Mouse (Mus musculus): Measurements from ENCODE around the gene Entpd5.
A peak's percentile ranks its signal among the peaks of the same experiment; 100 is the strongest.

Gene Entpd5

DNA sequence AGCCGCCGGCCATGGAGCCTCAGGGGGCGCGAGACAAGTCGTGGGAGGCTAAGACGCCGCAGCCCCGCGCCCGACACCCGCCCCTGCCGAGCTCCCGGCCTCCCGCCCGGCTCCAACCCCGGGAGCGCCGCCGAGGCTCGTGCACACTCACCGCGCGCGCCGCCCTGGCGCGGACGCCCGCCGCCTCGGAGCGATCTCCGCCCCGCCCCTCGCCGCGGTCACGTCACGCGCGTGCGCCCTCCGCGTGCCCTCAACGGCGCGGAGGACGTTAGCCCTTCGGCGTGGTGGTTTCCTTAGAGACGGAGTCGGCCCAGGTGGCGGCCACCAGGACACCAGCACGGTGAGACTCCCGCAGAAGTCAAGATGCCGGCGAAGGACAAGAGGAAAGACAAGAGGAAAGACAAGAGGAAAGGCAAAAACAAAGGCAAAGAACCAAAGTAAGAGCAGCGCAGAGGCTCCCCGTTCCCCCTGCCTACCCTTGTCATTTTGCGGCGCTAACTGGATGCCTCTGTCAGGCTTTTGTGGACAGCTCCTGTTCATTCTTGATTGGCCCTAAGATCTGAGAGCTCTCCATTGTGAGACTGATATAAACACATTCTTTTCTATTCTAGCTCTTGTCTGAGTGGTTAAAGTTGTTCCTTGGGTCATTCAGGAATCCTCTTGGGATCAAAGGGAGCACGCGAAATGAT is at the start of gene Entpd5, which contains the start of gene Bbof1:
Entpd5 (minus strand) TSS at position 211 of the 689 bp plus-strand sequence.
Bbof1 (plus strand) TSS at position 253 of the 689 bp plus-strand sequence.
- DNase-seq (ENCODE audit: extremely low read depth, low read depth), result peak; percentile 32

DNA sequence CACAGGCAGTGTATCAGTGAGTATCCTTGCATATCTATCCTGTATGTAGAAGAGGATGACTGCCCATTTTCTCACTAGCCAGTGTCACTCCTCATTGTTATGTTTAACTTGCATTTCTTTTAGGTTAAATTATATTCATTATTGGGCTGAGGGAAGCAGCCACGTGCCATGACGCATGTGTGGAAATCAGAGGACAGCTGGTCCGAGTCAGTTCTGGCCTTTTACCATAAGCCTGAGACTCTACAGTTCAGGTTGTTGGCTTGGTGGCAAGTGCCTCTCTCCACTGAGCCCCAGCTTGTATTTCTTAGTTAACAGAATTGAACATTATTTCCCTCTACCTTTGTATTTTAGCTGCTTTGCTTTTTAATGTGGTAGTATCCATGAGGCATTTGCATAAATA is 48.1 kb upstream of the Entpd5 start:
- no peak for DNase-seq (ENCODE audit: extremely low read depth, low read depth)

DNA sequence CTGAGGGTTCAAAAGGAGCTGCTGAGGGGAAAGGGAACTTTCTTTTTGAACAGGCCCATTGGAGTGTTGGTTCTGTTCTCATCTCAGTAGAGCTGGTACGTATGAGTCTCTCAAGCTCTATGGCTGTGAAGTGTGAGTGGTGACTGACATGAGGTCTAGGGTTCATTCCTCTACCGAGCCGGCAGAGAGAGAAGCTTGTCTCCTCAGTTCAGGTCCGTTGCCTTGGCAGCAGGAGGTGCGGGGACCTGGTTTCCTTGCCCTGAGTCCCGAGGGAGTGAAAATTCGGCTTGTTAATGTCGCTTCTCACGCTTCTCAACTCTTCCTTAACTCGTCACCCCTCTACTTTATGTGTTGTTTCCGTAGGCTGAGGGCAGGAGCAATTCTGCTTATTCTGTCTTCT is 43.0 kb upstream of the Entpd5 start:
- DNase-seq (ENCODE audit: extremely low read depth, low read depth), result peak; percentile 22

DNA sequence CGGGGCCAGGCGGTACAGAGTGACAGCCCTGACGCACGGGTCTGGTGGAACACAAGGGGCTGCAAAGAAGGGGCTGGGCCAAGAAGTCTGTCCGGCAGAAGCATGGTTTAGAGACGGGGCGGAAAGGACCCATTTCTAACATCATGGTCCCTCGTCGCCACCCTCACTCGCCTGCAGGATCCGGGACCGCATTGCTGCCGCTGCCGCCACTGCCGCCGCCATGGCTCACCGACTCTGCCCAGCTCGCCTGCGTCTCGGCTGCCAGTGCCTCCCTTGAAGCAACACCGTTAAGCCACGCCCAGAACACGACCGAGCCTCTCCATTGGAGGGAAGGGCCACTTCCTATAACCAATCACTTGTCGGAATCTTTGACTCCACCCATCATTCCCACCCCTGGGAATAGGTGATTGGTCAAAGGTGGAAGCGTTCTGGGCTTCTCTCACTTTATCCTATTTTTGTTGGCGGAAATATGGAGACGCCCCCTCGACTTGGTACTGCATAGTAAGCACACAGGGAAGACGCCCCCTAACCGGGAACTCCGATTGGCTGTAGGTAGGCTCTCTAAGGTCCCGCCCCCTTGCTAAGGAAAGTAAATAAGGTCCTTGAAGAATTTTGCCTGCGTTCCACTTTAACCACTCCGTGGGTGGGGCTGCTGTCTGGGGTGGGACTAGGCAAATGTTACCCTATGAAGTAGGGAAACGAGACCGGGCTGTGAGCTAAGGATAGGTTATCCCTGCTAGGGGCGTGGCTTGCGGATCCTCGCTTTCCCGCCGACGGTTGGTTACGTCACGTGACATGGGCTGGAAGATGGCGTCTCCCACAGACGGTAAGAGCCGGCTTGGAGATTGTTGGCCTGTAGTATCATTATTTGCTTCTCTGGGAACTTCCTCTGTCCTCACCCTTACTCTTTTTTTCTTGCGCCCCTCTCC is 42.2 kb upstream of the Entpd5 start, which contains the start of the genes Aldh6a1 and Lin52:
Aldh6a1 (minus strand) TSS at position 287 of the 929 bp plus-strand sequence.
Lin52 (plus strand) TSS at position 705 of the 929 bp plus-strand sequence.
- DNase-seq (ENCODE audit: extremely low read depth, low read depth), result peak; percentile 100

DNA sequence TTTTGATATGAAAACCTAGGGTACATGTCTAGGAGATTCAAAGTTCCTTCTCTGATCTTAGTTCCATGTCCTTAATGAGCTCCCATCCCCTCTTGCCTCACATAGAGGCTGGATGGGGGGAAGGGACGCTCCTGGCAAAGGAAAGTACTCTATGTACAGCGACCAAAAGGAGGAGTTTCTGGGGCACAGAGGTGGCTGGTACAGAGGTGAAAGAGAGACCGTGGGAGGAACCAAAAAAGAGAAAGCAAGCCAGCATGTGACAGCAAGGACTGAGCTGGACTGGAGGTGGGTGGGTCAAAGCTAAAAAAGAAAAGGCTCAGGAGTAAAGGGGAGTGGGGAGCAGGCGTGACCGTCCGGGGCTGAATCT is 41.5 kb upstream of the Entpd5 start:
- peak; percentile 37 for DNase-seq (ENCODE audit: extremely low read depth, low read depth)

DNA sequence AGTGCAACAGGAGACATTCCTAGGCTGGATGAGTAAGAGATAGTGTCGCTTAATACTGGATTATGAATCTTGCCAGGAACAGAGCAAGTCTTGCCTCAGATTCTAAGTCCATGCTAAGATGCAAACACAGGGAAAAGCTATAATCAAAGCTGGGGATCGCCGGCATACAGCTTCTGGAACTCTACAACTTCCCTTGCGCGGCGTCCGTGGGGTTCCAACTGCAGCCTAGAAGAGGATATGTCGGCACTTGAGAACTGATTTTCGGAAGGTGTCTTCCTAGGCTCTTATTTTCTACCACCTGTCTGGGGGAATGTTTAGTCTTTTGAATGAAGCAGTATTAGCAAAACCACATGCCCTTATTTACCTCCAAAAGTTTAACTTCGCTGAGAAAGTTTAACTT is 41.1 kb upstream of the Entpd5 start:
- DNase-seq (ENCODE audit: extremely low read depth, low read depth), result no peak

DNA sequence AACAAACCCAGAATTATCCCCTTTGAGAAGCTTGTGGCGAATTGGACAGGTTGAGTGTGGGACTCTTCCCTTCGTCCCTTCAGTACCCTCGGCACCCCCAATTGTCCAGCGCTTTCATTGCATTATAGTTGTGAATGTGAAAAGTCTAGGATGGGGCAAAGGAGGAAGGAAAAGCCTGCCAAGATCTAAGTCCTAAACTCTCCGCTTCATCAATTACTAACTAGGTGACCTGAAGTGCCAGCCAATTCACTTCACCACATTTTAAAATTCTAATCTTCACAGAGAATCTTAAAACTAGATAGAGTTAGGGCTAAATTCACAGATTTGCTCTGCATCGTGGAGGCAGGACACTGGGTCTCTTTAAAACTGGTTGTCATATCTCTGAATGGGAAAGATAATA is 39.4 kb upstream of the Entpd5 start:
- DNase-seq (ENCODE audit: extremely low read depth, low read depth), result no peak

DNA sequence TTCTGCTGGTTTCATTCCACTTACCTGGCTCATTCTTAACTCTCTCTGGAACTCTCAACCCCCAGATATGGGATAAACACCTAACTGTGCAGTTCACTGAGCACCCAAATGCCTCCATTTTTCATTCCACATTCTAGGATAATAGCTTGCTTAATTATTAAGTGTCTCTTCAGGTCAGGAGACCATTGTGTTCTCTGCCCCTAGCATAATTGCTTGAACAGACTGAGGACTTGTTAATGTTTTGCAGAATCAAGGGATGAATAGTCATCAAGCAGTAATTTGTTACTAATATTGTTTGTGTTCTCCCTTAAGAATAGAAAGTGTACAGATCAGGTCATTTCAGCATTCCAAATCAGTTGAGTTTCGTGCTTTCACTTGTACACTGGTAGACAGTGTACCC is 38.6 kb upstream of the Entpd5 start:
- DNase-seq (ENCODE audit: extremely low read depth, low read depth), result no peak

DNA sequence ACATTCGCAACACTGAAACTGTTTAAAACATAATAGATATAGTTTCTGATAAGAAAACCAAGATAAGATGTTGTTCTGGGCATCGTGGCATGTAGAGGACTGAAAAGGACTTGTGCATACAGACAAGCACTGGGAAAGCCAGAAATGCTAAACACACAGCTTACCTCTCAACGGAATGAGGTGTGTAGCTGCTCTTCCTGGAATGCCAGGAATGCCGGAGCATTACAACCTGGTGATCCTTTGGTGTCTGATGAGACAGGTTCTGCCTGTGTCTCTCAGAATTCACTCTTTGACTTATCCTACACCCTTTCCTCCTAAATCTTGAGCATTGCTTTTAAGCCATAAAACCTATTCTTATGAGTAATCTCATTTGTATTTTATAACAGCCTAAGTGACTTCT is 33.7 kb upstream of the Entpd5 start:
- no peak for DNase-seq (ENCODE audit: extremely low read depth, low read depth)

DNA sequence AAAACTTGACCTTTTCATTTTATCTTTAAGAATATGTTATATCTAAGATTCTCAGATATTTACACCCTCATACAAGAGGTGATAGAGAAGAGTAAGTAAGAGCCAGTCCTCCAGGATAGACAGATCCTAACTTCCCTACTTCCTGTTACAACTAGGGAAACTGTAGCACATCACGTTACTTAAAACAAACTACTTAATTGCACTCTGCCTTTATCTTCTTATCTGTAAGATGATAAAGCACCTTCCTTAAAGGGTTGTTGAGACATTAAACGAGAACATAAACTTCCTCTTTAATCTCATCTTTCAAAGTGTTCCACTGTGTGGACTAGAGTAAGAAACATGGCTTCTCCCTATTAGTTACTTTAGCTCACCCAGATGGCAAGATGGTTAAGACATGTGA is 29.9 kb upstream of the Entpd5 start:
- no peak for DNase-seq (ENCODE audit: extremely low read depth, low read depth)

DNA sequence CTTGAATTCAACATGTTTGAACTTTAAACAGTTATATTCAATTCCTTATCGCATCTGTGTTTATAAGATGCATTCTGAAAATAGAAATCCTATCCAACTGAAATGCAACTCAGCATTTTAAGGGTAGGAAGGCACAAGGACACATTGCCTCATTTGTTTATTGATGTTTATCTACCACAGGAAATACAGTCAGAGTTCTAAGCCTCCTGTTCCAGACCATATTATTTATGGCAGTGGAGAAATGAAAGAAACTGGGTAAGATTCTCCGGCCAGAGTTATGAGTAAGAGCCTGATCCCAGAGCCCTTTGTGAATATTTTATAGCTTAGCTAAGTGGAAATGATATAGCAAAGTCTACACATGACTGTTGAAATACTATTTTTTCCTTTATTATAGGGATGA is 21.0 kb upstream of the Entpd5 start:
- no peak for DNase-seq (ENCODE audit: extremely low read depth, low read depth)

DNA sequence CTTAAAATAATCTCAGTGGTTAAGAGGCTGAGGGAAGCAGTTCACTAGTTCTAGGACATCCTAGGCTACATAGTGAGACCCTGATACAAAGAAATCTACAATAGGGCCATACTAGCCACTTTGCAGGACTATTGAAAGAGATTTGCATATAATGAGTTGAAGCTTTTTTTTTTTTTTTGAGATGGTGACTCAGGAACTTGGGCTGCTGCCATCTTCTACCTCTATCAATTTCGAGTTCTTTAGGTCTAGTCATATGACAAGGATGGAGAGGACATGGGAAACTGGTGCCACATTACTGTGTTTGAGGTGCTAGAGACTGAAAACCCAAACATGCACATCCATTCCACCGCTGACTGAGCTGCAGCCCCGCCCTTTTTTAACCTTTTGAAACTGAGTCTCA is 15.2 kb upstream of the Entpd5 start:
- no peak for DNase-seq (ENCODE audit: extremely low read depth, low read depth)

DNA sequence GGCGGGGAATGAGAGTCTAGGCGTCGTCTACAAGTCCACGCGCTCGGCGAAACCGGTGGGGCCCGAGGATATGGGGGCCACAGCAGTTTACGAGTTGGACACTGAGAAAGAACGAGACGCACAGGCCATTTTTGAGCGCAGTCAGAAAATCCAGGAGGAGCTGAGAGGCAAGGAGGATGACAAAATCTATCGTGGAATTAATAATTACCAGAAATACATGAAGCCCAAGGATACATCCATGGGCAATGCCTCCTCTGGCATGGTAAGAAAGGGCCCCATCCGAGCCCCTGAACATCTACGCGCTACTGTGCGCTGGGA is 8.7 kb upstream of the Entpd5 start:
- no peak for DNase-seq (ENCODE audit: extremely low read depth, low read depth)

DNA sequence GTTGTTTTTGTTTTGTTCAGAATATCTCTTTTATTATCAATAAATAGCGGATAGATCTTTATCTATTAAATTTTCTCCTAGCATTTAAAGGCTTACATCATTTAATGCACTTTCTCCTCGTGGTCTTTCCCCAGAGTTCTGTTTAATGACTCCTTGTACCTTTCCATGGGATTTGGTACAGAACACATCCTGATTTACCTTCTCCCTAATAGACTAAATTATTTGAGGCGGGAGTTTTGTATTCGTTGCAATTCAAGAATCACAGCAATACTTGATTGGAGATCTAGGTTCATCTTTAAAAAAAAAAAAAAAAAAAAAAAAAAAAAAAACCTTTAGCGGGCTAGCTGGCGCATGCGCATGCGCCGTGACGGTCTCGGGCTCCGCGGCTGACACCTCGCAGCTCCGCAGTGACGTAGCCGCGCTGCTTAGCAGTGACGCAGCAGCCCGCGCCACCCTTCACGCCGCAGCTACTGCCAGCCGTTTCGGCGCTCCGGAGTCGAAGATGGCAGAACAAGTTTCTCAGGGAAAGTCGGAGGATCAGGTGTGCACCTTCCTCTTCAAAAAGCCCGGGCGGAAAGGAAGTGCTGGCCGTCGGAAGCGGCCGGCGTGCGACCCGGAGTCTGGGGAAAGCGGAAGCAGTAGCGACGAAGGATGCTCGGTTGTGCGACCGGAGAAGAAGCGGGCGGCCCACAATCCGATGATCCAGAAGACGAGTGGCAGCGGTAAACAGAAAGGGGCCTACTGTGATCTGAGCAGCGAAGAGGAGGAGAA is 8.2 kb upstream of the Entpd5 start, which contains the start of gene Rnf113a2:
Rnf113a2 (plus strand) TSS at position 363 of the 771 bp plus-strand sequence.
- no peak for DNase-seq (ENCODE audit: extremely low read depth, low read depth)

DNA sequence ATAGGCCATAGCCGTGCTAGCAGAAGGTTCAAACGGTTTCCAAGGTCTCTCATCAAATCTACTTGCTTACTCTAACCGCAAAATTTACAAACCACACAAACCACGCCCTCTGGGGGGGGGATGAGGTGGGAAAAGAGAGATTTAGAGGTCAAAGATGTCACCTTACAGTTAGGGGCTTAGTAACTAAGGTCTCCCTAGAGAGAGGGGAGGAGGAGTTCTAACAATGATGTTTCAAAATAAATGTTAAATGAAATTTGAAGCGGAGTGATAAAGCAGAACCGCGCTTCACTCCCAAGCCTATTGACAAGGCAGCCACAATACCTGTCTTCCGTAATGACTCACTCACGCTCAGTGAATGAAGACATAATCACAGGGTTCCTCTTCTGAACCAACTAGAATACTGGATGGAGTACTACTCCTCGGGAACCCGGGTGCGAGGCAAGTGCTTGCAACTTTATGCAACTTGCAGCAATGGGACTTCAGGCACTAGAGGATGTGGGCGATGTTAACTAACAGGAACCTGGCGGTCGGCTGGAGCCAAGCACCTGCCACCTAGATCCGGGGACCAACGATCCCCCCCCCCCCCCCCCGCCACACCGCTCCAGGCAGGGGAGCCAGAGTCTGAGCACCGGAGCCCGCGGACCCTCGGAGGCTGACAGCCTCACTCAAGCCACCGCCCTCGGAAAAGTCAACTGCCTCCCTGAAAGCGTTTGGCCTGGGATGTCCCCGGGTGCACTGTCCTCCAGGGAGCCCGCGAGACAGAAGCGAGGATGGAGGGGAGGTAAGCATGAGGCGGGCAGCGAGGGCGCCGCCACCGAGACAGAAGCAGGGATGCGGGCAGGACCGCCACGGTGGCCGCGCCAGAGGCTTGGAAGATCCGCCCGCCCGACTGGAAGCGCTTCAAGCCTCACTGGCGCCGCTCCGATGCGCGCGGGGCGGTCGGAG is 683 bp downstream of the Entpd5 start:
- peak; percentile 53 for DNase-seq (ENCODE audit: extremely low read depth, low read depth)

DNA sequence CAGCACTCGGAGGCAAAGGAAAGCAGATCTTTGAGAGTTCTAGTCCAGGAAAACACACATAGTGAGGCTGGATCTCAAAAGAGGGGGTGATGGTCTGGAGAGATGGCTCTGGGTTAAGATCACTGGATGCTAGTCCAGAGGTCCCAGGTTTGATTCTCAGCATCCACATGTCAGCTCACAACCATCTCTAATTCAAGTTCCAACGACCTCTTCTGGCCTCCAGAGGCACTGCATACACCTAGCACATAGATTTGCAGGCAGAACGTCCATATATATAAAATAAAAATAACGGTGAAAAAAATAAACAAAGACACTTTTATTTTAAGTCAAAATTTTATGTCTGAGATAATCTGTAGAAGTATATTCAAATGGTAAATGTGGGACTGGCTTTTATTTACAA is 1.6 kb downstream of the Entpd5 start:
- DNase-seq (ENCODE audit: extremely low read depth, low read depth), result no peak

DNA sequence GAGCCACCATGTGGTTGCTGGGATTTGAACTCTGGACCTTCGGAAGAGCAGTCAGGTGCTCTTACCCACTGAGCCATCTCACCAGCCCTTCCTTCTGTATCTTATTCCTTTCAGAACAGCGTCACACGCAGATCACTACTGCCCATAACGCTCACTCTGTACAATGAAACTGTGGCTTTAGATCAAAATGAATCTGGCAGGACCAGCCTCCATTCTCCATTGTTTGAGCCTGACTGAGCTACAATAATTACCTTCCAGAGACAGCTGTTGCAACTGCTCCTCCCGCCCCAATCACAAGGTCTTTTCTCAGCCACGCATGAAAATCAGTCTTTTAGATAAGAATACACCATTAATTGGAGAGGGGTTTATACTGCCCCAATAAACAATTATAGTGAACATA is 4.3 kb downstream of the Entpd5 start:
- no peak for DNase-seq (ENCODE audit: extremely low read depth, low read depth)

DNA sequence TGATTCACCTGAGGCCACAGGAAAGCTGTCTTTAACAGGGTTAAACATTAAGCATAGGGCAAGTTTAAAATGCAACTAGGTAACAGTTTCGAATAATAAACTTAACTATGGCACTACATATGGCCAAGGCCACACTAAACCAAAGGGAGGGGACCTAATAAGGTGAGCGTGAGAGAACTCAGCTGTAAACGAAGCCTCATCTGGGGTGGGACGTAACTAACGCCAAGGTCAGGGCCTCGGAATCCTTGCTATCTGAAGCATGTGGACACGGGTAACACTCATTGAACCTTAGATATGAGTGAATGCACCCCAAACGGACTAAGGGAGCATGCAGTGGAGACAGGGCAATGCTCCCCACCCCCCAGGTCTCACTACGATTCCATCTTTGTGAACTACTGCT is 5.9 kb downstream of the Entpd5 start:
- no peak for DNase-seq (ENCODE audit: extremely low read depth, low read depth)

DNA sequence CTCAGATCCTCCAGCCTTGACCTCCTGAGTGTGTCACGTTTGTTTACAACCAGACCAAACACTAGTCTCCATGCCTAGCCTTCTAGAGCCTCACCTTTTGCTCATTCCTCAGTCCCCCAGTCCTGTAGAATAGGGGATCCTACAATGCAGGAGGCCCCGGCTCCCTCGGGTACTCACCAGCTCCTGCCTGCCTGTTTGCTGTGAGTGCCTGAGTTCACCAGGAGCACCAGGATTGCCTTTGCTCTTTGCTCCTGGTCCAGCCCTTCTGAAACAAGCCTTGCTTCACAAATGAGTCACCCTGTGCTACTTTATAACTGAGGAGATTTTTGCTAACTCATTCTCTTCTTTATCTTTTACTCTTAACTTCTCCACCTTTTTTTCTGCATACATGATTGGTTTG is 8.2 kb downstream of the Entpd5 start:
- no peak for DNase-seq (ENCODE audit: extremely low read depth, low read depth)

DNA sequence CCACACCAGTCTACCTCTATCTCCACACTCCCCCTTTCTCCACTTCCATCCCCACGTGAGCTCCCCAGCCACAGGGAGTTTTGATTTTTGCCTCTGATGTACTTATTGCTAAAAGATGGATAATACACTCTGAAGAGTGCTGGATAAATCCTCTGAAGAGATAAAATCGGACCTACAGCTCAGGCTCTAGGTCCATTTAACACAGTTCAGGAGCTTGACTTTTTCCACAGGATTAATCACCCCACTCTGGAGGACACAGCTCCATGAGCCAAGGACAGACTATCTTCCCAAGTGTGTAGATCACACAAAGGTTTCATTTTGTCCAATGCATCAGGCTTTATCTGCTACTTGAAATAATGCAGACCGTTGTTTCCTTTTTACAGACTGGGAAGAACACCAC is 8.8 kb downstream of the Entpd5 start:
- no peak for DNase-seq (ENCODE audit: extremely low read depth, low read depth)

DNA sequence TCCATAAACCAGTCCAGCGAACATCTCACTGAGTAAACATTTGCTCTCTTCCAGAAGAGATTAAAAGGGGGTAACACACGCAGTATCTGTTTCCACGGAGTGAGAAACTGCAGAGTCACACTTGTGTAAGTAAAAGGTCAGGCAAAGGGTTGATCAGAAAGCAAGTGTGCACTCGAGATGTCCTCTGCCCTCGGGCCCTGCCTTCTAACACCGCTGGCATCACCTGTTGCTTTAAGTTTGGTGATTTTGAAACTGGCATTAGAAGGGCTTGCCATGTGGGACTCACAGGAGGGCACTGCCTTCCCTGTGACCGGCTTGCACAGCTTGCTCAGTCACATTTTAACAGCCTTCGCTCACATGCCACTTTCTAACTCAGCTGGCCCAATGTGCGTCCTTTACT is 9.2 kb downstream of the Entpd5 start:
- no peak for DNase-seq (ENCODE audit: extremely low read depth, low read depth)

Data from MEL-GATA-1-ER (cell line).